Mouse (Mus musculus) liver, adult 2 months (tissue): Measurements from ENCODE around the gene Cpne9.

Experiments used
- CTCF ChIP-seq: fragments of 200-500 bp; IDR thresholded peaks from 2 replicates; pipeline ENCODE4 v1.5.1; 2011; ENCODE audit warnings: low read depth, low read length, control low read depth
- POLR2A ChIP-seq: fragments of 200-500 bp; IDR thresholded peaks from 2 replicates; pipeline ENCODE4 v1.6.1; 2011; ENCODE audit warnings: low read length, control low read depth; ENCODE audit not compliant: insufficient read depth; ENCODE audit errors: extremely low read depth

GRCm38 (mm10) chr6:113315972-113316371 is 33.9 kb downstream of the Cpne9 start:
- no peak for TF ChIP-seq POLR2A
- TF ChIP-seq CTCF = no peak
